Mouse (Mus musculus): ENCODE data around the gene Cldn34c1.
"Not testable (repeated sequence)": the region's sequence is repeated elsewhere in the genome, so short reads cannot be mapped to it uniquely, and the experiment has no call there.

The Cldn34c1 gene

GRCm38 (mm10) chrX:123103291-123104260, at the start of gene Cldn34c1:
TSS of gene Cldn34c1 (plus strand) at chrX:123103495.
- peak; percentile 94 for DNase-seq (ENCODE audit: extremely low read depth, insufficient read length, low spot score)

GRCm38 (mm10) chrX:123087441-123087840, 15.9 kb upstream of the Cldn34c1 start:
- no peak for DNase-seq (ENCODE audit: extremely low read depth, insufficient read length, low spot score)

GRCm38 (mm10) chrX:123102806-123103205, 489 bp upstream of the Cldn34c1 start:
- not testable (repeated sequence) for DNase-seq (ENCODE audit: extremely low read depth, insufficient read length, low spot score)

- DNase-seq (ENCODE audit: extremely low read depth, insufficient read length, low spot score), result not testable (repeated sequence)
Observed at GRCm38 (mm10) chrX:123104692-123105091, 1.4 kb downstream of the Cldn34c1 start.

- not testable (repeated sequence) for DNase-seq (ENCODE audit: extremely low read depth, insufficient read length, low spot score)
Observed at GRCm38 (mm10) chrX:123222381-123222780, 119.1 kb downstream of the Cldn34c1 start, which contains the start of gene Srsx. TSS of gene Srsx (minus strand) at chrX:123222481.

Measured in 3134 (cell line).